Mouse (Mus musculus): ENCODE data around the gene Cmip. TPM values are rescaled to one million over a fixed set of nuclear protein-coding genes. Genes with fewer than 3 reads are reported as not detected.

Cmip gene
- polyA plus RNA-seq, 1 experiment: 23.6 TPM

DNA sequence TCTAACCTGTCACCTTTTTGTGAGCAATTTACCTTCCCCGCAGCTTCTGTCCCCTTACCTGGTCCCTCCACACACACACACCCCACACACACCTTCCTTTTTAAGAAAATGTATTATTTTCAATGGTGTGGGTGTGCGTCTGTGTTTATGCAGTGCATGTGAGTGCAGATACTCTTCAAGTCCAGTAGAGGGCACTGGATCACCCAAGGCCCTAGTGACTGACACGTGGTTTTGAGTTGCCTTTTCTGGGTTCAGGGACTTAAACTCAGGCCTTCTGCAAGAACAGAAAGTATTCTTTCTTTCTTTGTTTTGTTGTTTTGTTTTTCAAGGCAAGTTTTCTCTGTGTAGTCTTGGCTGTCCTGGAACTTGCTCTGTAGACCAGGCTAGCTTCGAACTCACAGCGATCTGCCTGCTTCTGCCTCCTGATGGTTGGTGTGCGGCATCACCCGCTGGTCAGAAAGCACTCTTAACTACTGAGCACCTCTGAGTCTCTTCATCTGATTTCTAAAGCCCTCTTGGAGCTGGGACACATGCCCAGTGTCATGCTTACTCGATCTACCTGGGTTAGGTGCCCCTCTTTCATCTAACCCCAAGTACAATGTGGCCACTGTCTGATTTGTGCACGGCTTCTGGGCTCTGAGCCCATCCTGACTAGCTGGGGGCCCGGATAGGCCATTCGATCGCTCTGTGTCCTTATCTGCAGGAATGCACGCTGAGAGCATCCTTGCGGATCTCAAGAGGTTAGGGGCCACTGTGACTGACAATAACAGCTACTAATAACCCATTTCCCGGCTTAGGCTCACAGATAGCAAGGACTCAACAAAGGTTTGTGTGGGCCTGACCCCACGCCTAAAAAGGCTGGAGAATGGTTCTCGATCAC is 3.2 kb upstream of the Cmip start:
- H3K36me3 ChIP-seq (ENCODE audit: control insufficient read depth, insufficient read depth): no peaks in the 10 kb centered on the region
- TF ChIP-seq USF1 (IDR thresholded peaks at IDR 0.05; ENCODE audit: low read depth): no peak
- no peak for TF ChIP-seq POLR2A (IDR thresholded peaks at IDR 0.05; ENCODE audit: insufficient read length, low read depth)
- TF ChIP-seq TCF3 (IDR thresholded peaks at IDR 0.05; ENCODE audit: insufficient read length, low read depth): no peak
- no peak for TF ChIP-seq TCF12 (IDR thresholded peaks at IDR 0.05; ENCODE audit: insufficient read depth, poor library complexity, severe bottlenecking)
- no peak for TF ChIP-seq MYOD1 (IDR thresholded peaks at IDR 0.05; ENCODE audit: control insufficient read depth in 1 of 3, insufficient read length in 2 of 3, low read depth in 2 of 3)
- no peak for TF ChIP-seq MYOG (IDR thresholded peaks at IDR 0.05; ENCODE audit: control insufficient read depth in 1 of 3, insufficient read depth in 1 of 3, insufficient read length in 2 of 3, low read depth in 2 of 3)
- TF ChIP-seq E2F4 (IDR thresholded peaks at IDR 0.05; ENCODE audit: insufficient read depth): no peak
- TF ChIP-seq SRF (IDR thresholded peaks at IDR 0.05; ENCODE audit: control insufficient read depth, insufficient read length, low read depth): no peak
- TF ChIP-seq CEBPB (IDR thresholded peaks at IDR 0.05; ENCODE audit: insufficient read depth, poor library complexity, severe bottlenecking): no peak
- no peak for TF ChIP-seq MAX (IDR thresholded peaks at IDR 0.05; ENCODE audit: low read depth)
- TF ChIP-seq POLR2AphosphoS2 (IDR thresholded peaks at IDR 0.05; ENCODE audit: insufficient read length, low read depth): no peak
- TF ChIP-seq REST (IDR thresholded peaks at IDR 0.05; ENCODE audit: insufficient read depth, insufficient read length): no peak
- no peak overlapping the region for H3K4me2 ChIP-seq (ENCODE audit: low read depth)
- H3ac ChIP-seq (ENCODE audit: control insufficient read depth, insufficient read length): no peak overlapping the region
- peaks cover 16% of the 10 kb centered on the region for H3K79me2 ChIP-seq (ENCODE audit: control insufficient read depth, insufficient read depth)
- no peaks in the 10 kb centered on the region for H3K27me3 ChIP-seq (ENCODE audit: control insufficient read depth, insufficient read depth, insufficient read length)
- H3K4me3 ChIP-seq: no peak overlapping the region

GRCm38 (mm10) chr8:117254496-117254895 is 2.4 kb upstream of the Cmip start:
- Histone ChIP-seq H3K27me3 (ENCODE audit: control insufficient read depth, insufficient read depth, insufficient read length) (no peaks in the 10 kb centered on the region), H3K4me2 (ENCODE audit: low read depth) (no peak overlapping the region), H3K79me2 (ENCODE audit: control insufficient read depth, insufficient read depth) (peaks cover 25% of the 10 kb centered on the region), H3K4me3 (no peak overlapping the region), H3K36me3 (ENCODE audit: control insufficient read depth, insufficient read depth) (no peaks in the 10 kb centered on the region), H3ac (ENCODE audit: control insufficient read depth, insufficient read length) (no peak overlapping the region)
- no peak for TF ChIP-seq POLR2A (IDR thresholded peaks at IDR 0.05; ENCODE audit: insufficient read length, low read depth)
- no peak for TF ChIP-seq E2F4 (IDR thresholded peaks at IDR 0.05; ENCODE audit: insufficient read depth)
- TF ChIP-seq TCF12 (IDR thresholded peaks at IDR 0.05; ENCODE audit: insufficient read depth, poor library complexity, severe bottlenecking): no peak
- no peak for TF ChIP-seq MAX (IDR thresholded peaks at IDR 0.05; ENCODE audit: low read depth)
- no peak for TF ChIP-seq REST (IDR thresholded peaks at IDR 0.05; ENCODE audit: insufficient read depth, insufficient read length)
- TF ChIP-seq USF1 (IDR thresholded peaks at IDR 0.05; ENCODE audit: low read depth): no peak
- no peak for TF ChIP-seq CEBPB (IDR thresholded peaks at IDR 0.05; ENCODE audit: insufficient read depth, poor library complexity, severe bottlenecking)
- TF ChIP-seq TCF3 (IDR thresholded peaks at IDR 0.05; ENCODE audit: insufficient read length, low read depth): no peak
- TF ChIP-seq MYOG (IDR thresholded peaks at IDR 0.05; ENCODE audit: control insufficient read depth in 1 of 3, insufficient read depth in 1 of 3, insufficient read length in 2 of 3, low read depth in 2 of 3): no peak
- TF ChIP-seq MYOD1 (IDR thresholded peaks at IDR 0.05; ENCODE audit: control insufficient read depth in 1 of 3, insufficient read length in 2 of 3, low read depth in 2 of 3): no peak
- no peak for TF ChIP-seq POLR2AphosphoS2 (IDR thresholded peaks at IDR 0.05; ENCODE audit: insufficient read length, low read depth)
- TF ChIP-seq SRF (IDR thresholded peaks at IDR 0.05; ENCODE audit: control insufficient read depth, insufficient read length, low read depth): no peak

DNA sequence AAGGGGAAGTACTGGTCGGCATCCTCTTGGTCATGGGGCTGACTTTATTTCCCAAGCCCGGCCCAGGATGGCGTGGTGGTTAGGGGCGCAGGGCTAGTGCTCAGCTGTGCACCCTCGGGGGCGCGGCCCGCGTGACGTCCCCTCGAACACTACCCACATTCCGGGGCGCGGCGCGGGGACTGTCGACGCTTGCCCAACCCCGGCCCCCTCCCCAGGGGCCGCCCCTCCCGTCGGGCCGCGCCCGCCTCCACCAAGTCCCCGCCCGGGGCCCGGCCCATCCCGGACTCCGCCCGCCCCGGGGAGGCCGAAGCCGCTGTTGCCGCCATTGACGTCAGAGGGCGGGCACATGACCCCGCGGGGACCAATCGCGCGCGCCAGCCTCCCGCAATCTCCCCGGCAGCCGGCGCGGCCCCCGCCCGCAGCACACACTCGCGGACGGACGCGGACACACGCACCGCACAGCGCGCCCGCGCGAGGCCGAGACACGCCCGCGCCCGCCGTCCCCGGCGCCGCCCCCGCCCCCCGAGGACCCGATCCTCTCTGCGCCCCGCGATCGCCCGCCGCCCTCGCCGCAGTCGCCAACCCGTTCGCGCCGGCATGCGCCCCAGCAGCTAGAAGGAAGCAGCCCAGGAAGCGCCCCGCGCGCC is 449 bp upstream of the Cmip start:
- peaks cover 44% of the 10 kb centered on the region for H3K79me2 ChIP-seq (ENCODE audit: control insufficient read depth, insufficient read depth)
- H3K36me3 ChIP-seq (ENCODE audit: control insufficient read depth, insufficient read depth): no peaks in the 10 kb centered on the region
- H3K27me3 ChIP-seq (ENCODE audit: control insufficient read depth, insufficient read depth, insufficient read length): no peaks in the 10 kb centered on the region
- H3ac ChIP-seq (ENCODE audit: control insufficient read depth, insufficient read length): peak overlapping the region; percentile 79
- H3K4me2 ChIP-seq (ENCODE audit: low read depth): peak overlapping the region; percentile 65
- TF ChIP-seq TCF3 (IDR thresholded peaks at IDR 0.05; ENCODE audit: insufficient read length, low read depth): no peak
- TF ChIP-seq POLR2A (IDR thresholded peaks at IDR 0.05; ENCODE audit: insufficient read length, low read depth): peak; percentile 91
- TF ChIP-seq USF1 (IDR thresholded peaks at IDR 0.05; ENCODE audit: low read depth): peak; percentile 69
- TF ChIP-seq MYOD1 (IDR thresholded peaks at IDR 0.05; ENCODE audit: control insufficient read depth in 1 of 3, insufficient read length in 2 of 3, low read depth in 2 of 3): peak in 1 of 3 experiments; percentile 67
- peak; percentile 90 for TF ChIP-seq POLR2AphosphoS2 (IDR thresholded peaks at IDR 0.05; ENCODE audit: insufficient read length, low read depth)
- peak in 2 of 3 experiments; percentile 44 to 58 for TF ChIP-seq MYOG (IDR thresholded peaks at IDR 0.05; ENCODE audit: control insufficient read depth in 1 of 3, insufficient read depth in 1 of 3, insufficient read length in 2 of 3, low read depth in 2 of 3)
- no peak for TF ChIP-seq CEBPB (IDR thresholded peaks at IDR 0.05; ENCODE audit: insufficient read depth, poor library complexity, severe bottlenecking)
- peak; percentile 52 for TF ChIP-seq E2F4 (IDR thresholded peaks at IDR 0.05; ENCODE audit: insufficient read depth)
- H3K4me3 ChIP-seq: peak overlapping the region; percentile 86

GRCm38 (mm10) chr8:117257821-117258575 is 1.1 kb downstream of the Cmip start:
- peaks cover 60% of the 10 kb centered on the region for H3K79me2 ChIP-seq (ENCODE audit: control insufficient read depth, insufficient read depth)
- TF ChIP-seq TCF12 (IDR thresholded peaks at IDR 0.05; ENCODE audit: insufficient read depth, poor library complexity, severe bottlenecking) (no peak), MYOD1 (IDR thresholded peaks at IDR 0.05; ENCODE audit: control insufficient read depth in 1 of 3, insufficient read length in 2 of 3, low read depth in 2 of 3) (peak in 1 of 3 experiments; percentile 7), USF1 (IDR thresholded peaks at IDR 0.05; ENCODE audit: low read depth) (no peak), MYOG (IDR thresholded peaks at IDR 0.05; ENCODE audit: control insufficient read depth in 1 of 3, insufficient read depth in 1 of 3, insufficient read length in 2 of 3, low read depth in 2 of 3) (peak in 1 of 3 experiments; percentile 29), POLR2A (IDR thresholded peaks at IDR 0.05; ENCODE audit: insufficient read length, low read depth) (peak; percentile 27), POLR2AphosphoS2 (IDR thresholded peaks at IDR 0.05; ENCODE audit: insufficient read length, low read depth) (no peak)
- H3K4me3 ChIP-seq: peak overlapping the region; percentile 86
- no peaks in the 10 kb centered on the region for H3K27me3 ChIP-seq (ENCODE audit: control insufficient read depth, insufficient read depth, insufficient read length)
- peak overlapping the region; percentile 90 for H3K4me2 ChIP-seq (ENCODE audit: low read depth)
- peak overlapping the region; percentile 79 for H3ac ChIP-seq (ENCODE audit: control insufficient read depth, insufficient read length)
- H3K36me3 ChIP-seq (ENCODE audit: control insufficient read depth, insufficient read depth): no peaks in the 10 kb centered on the region
